Mouse (Mus musculus): Measurements from ENCODE around the gene Kat8.

- no peak for TF ChIP-seq CTCF (IDR thresholded peaks at IDR 0.05; ENCODE audit: control insufficient read depth, insufficient read depth, insufficient read length)
- TF ChIP-seq MAX (IDR thresholded peaks at IDR 0.05): no peak
- TF ChIP-seq MYOD1 (IDR thresholded peaks at IDR 0.05; ENCODE audit: control insufficient read depth, insufficient read length, low read depth): no peak
- no peak for TF ChIP-seq USF1 (IDR thresholded peaks at IDR 0.05; ENCODE audit: low read depth)
Measured at GRCm38 (mm10) chr7:127888821-127889220, 23.5 kb upstream of the Kat8 start.

Measured in C2C12 (cell line).